Mouse (Mus musculus): ENCODE results near the gene Psmd7.
"Not testable (repeated sequence)": the region's sequence is repeated elsewhere in the genome, so short reads cannot be mapped to it uniquely, and the experiment has no call there.

Psmd7 gene

GRCm38 (mm10) chr8:107587995-107588780, at the start of gene Psmd7:
Psmd7 (minus strand) TSS chr8:107588464.
- DNase-seq = peak; percentile 92

DNA sequence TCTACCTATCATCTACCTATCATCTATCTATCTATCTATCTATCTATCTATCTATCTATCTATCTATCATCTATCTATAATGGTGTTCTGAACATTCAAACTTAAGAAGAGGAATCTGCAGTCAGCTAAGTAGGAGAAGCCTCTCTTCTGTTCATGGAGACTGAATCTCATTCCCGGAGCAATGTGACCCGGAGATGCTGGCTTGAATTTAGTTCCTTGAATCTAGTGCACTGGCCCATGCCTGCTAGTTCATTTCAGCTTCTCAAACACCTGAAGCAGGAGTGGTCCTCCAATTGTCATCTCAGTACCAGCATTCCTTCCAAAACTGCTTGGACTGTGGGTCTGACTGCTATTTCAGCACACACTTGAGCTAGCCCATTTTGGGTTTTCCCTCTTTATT, 45.5 kb upstream of the Psmd7 start:
- no peak for DNase-seq

- no peak for DNase-seq
These were observed 41.4 kb upstream of the Psmd7 start for GRCm38 (mm10) chr8:107629701-107630100.

DNA sequence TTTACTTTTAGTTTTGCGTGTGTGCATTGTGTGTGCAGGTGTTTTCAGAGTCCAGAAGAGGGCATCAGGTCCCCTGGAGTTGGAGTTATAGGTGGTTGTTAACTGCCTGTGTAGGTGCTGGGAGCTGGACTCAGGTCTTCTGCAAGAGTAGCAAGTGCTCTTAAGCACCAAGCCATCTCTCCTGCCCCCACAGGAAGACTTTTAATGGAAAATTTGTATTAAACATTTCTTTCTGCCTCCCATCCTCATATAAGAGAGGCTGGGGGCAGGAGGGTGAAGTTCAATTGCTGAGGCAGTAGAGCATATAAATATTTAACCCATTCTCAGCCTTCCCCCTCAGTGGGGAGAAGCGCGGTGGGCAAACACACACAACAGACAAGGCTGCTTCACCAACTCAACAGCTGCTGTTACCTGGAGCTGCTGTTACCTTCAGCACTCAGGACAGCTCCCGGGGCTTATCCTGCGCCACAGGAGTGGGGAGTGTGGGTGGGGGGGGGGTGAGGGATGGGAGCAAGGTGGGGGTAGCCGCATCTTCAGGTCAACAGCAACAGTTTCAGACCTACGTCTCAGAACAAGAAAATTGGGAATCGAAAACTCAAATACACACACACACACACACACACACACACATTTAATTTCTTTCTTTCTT, 40.4 kb upstream of the Psmd7 start:
- DNase-seq = no peak

GRCm38 (mm10) chr8:107627881-107628280, 39.6 kb upstream of the Psmd7 start:
- DNase-seq = no peak

DNA sequence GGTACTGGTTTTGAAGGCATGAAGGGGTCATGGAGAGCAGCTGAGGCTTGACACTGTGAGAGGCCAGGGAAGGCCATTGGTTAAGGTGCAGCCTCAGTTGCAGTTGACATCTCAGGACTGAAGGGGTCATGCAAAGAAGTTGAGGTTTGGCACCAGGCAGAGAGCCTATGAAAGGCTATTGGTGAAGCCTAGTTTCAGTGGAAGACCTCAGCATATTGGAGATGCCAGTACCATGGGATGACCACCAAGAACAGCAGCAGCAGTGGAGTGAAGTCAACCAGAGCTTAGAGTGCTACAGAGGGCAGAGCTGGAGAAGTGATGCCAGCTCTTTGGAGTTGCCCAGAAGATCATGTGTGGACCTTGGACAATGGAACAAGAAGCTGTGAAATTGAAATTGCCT, 36.0 kb upstream of the Psmd7 start:
- DNase-seq = not testable (repeated sequence)

DNA sequence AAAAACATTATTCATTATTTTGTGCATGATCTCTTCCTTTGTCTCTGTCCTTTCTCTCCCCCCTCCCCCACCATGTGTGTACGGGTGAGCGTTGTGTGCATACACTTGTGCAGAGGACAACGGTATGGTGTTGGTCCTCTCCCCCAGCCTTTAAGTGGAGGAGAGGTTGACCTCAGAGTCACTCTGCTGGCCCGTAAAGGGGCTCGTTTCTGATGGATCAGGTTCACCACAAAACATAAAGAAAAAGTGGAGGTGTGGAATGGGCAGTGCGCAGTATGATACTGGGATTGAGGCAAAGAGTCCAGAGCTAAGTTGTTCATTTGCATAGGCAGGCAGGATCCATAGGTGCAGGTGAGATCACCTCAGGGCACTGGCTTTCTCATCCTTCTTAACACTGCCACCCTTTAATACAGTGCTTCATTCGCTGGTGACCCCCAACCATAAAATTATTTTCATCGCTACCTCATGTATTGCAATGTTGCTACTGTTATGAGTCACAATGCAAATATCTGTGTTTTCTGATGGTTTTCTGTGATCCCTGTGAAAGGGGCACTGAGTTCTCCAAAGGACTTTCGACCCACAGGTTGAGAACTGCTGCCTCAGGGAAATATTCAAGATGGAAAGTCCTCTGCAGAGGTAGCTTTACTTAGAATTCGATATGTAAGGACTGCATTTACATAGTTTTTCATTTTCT, 33.8 kb upstream of the Psmd7 start:
- DNase-seq = no peak

GRCm38 (mm10) chr8:107621136-107621535, 32.9 kb upstream of the Psmd7 start:
- no peak for DNase-seq

GRCm38 (mm10) chr8:107618499-107618898, 30.2 kb upstream of the Psmd7 start:
- no peak for DNase-seq

DNA sequence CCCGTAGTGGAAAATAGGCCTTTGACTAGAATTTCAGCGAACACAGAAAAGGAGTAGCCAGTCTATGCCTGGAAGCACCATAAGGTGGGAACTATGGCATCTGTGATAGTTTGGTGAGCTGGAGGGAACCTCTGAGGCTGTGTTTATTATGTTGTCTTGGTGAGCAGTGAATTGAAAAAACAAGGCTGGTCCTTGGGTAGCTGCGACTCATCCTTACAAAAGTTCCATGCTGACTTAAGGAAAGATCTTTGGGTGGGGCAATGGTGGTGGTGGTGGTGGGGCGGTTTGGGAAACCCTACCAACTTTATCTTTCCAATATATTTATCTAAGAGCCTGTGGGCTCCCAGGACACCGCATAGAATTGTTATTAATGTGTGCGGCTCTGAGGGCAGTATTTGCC, 25.1 kb upstream of the Psmd7 start:
- DNase-seq = no peak

DNA sequence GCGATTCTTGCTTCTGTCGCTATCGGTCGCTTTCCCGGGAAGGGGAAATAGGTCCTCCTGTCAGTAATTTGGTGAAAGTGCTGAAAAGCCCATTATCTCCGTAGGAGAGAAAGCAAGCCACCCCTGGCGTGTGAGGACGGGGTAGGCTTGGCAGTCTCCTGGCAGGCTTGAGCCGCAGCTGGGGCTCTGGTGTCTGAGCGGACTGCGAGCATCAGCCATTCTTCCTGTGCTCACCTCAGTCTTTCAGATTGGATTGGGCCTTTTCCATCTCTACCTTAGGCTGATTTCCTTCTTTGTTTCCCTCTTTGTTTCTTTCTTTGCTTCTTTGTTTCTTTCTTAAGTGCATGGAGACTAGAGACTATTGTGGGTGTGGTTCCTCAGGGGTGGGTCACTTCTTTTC, 22.6 kb upstream of the Psmd7 start:
- DNase-seq = no peak

DNA sequence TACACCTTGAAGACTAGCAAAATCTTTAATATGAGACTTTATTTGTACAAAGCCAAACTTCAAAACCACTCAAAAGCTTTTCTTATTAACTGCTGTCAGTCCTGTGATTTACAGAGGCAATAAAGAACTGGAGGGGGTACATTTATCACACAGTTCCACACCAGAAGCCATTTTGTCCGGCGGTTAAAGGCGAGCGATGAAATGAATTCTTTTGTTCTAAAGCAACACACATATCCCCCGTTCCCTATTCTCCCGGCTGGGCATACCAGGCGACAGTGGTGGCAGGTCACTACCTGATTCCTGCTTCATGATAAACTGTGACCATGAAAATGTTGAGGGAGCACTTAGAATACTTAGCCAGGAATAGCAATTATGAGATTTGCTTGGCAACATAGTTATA, 20.5 kb upstream of the Psmd7 start:
- no peak for DNase-seq

DNA sequence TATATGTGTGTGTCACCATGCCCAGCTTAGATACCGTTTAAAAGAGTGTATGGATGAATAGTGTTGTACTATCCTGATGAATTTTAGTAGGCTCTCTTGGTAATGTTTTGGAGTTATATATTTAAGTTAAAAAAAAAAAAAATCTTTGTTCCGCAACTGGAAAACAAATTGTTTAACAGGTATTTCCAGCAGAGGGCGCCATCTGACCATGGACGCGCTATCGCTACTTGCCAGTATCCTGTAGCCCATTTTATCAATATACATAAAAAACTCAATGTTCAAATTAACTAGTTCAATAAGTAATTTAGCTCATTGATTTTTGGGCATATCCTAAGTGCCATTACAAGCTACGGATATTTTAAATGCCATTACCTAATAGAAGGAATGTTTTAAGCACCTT, 14.8 kb upstream of the Psmd7 start:
- DNase-seq = peak; percentile 26

DNA sequence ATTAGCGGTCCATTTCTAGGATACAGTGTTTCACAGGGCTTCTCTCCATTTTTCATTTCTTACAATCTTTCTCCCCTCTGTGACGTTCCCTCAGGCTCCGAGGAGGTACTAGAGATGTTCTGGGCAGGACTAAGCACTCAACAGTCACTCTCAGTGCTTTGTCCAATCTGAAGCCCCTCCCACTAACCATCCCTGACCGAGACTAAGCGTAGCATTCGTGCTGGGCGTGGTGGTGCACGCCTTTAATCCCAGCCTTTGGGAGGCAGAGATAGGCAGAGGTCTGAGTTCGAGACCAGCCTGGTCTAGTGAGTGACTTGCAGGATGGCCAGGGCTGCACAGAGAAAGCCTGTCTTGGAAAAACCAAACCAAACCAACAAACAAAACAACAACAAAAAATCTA, 11.4 kb upstream of the Psmd7 start:
- no peak for DNase-seq

GRCm38 (mm10) chr8:107597731-107598130, 9.5 kb upstream of the Psmd7 start:
- no peak for DNase-seq

GRCm38 (mm10) chr8:107594817-107595216, 6.6 kb upstream of the Psmd7 start:
- DNase-seq = no peak

DNA sequence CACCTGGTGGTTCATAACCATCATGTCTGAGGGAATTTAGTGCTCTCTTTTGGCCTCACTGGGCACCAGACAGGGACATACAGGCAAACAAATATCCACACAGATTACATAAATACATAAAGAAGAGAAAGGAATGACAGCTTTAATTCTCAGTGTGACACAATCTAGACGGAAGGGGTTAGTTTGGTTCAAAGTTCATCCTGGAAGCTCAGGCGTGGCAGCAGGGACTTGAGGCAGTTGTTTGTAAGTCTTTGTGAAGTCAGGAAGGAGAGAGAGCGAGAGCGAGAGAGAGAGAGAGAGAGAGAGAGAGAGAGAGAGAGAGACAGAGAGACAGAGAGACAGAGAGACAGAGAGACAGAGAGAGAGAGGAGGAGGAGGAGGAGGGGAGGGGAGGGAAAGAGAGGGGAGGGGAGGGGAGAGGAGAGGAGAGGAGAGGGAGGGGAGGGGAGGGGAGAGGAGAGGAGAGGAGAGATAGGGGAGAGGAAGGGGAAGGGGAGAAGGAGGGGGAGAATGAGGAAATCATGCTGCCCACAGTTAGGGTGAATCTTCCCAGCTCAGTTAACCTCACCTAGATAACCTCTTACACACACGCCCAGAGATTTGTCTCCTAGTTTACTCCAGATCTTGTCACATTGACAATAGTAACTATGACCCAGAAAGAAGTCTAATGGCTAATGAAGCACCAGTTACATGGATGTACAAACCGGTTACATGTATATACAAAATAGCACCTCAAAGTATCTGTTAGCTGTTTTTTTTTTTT, 5.9 kb upstream of the Psmd7 start:
- no peak for DNase-seq

DNA sequence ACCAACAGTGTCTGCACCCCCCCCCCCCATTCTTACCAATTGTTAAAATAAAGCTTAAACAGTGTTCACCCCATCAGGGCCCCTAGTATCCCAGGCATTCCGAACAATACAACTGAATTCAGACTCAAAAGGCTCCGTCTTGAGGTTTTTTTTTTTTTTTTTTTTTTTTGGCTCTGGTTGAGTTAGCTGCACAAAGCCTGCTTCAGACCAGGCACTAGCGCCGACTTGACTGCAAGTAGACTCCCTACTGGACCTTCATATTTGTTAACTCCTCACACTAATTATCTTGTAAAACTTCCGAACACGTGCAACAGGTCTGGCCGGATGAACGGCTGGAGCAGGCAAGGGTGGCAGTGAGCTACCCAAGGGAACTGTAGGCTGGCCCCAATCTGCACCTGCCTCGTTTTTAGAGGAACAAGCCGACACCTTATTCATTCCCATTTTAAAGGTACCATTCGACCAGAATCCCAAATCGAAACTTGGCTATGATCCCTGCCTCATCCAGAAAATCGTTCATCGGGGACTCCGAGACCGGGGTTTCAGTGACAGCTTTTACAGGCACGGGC, 752 bp downstream of the Psmd7 start:
- DNase-seq = peak; percentile 25

DNA sequence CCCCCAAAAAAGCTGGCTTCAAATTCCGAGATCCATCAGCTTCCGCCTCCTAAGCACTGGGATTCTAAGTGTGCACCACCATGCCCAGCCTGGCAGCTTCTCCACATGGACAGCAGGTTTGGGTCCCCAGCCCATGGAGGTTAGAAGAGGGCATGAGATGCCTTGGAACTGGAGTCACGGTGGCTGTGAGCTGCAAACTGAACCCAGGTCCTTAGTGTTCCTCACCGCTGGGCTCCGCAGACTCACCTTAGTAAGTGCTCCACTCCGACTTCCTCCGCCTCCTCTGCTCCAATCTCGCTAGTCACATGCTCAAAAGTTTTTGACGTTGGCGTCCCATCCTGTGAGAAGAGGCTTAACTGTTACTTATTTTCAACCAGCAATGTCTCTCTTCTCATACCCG, 6.1 kb downstream of the Psmd7 start:
- DNase-seq = no peak

- no peak for DNase-seq
These were observed 6.7 kb downstream of the Psmd7 start for GRCm38 (mm10) chr8:107581536-107581935.

- no peak for DNase-seq
These were observed 7.4 kb downstream of the Psmd7 start for GRCm38 (mm10) chr8:107580879-107581278.

DNA sequence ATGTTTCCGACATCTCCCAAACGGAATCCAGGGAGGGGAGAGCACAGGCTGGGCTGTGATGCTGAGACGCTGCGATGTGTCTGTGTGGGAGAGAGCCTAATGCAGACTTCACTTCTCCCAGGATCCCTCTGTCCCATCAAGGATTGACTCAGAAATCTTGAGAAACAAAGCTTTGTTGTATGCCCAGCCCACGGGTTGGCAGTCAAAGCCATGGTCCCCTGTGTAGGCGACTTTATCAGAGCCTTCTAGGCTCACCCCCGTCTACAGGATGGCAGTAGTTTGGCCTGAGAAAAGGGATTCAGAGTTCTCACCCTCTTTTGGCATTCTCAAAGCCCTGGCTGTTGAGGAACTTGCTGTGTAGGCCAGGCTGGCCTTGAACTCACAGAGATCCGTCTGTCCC, 9.7 kb downstream of the Psmd7 start:
- DNase-seq = no peak

DNA sequence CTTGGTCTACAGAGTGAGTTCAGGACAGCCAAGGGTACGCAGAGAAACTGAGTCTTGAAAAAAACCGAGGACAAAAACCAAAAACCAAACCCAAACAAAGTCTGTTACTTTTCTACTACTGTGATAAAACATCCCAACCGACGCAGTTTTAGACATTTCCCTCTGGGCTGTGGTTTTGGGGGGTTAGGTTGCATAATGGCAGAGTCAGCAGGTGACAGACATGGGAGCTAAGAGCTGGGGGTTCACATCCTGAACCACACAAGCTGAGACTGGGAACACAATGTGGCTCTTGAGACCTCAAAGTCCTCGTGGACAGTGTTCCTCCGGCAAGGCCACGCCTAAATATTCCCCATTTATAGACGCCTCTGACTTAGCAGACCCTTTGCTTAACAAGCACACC, 10.1 kb downstream of the Psmd7 start:
- no peak for DNase-seq

Data from layer of hippocampus, adult 9-11 months (tissue).